Mouse (Mus musculus): ENCODE measurements around the gene Tmem117.

GRCm38 (mm10) chr15:94684269-94684668 is 55.2 kb downstream of the Tmem117 start:
- TF ChIP-seq POLR2A (IDR thresholded peaks at IDR 0.05; ENCODE audit: control insufficient read depth in 1 of 2, insufficient read depth in 1 of 2, low read depth in 1 of 2, low read length in 2 of 2, poor library complexity in 1 of 2) (no peak), TBP (IDR thresholded peaks at IDR 0.05; ENCODE audit: low read depth, low read length) (no peak), USF1 (IDR thresholded peaks at IDR 0.05; ENCODE audit: low read depth, low read length) (no peak), UBTF (IDR thresholded peaks at IDR 0.05; ENCODE audit: borderline replicate concordance, insufficient read depth, low read depth, low read length) (no peak), ZC3H11A (IDR thresholded peaks at IDR 0.05; ENCODE audit: low read depth, low read length) (no peak)
